Mouse (Mus musculus): ENCODE data around the gene Vps51. TPM values are rescaled to one million over a fixed set of nuclear protein-coding genes. Genes with fewer than 3 reads are reported as not detected.

Vps51 gene
- polyA plus RNA-seq (2014; fragmentation: Nextera tagmentation; extraction: Ambion mirVana): 63.9 and 65.0 TPM in 2 replicates

- peak within 1 kb of the TSS; percentile 80 for H3K4me3 ChIP-seq (ENCODE audit: low read depth, low read length)
- H3K4me1 ChIP-seq (replicated peaks; ENCODE audit: control insufficient read depth, insufficient read depth, low read length): peaks cover 8% of the 10 kb centered on the region
- peak within 1 kb of the TSS; percentile 97 for H3K4me2 ChIP-seq (ENCODE audit: low read length)
- ATAC-seq (replicated peaks; ENCODE audit: low FRiP score, low TSS enrichment, low read depth) (peak; percentile 82), DNase-seq (ENCODE audit: low spot score) (peak; percentile 94)
- H3K9ac ChIP-seq (ENCODE audit: low read length): peak within 1 kb of the TSS; percentile 72
- H3K27me3 ChIP-seq (replicated peaks; ENCODE audit: control insufficient read depth, insufficient read depth, low read length): no peaks in the 10 kb centered on the region
- H3K9me3 ChIP-seq (ENCODE audit: control insufficient read depth, low read length): no peaks in the 10 kb centered on the region
- peaks cover 49% of the 10 kb centered on the region for H3K36me3 ChIP-seq (ENCODE audit: control insufficient read depth, insufficient read depth, low read length)
- H3K27ac ChIP-seq (ENCODE audit: low read depth): peak within 1 kb of the TSS; percentile 81
- 1% methylated on average over 33 of the region's 33 CpGs for WGBS
Observed at GRCm38 (mm10) chr19:6076564-6077393, at the start of gene Vps51. TSS of gene Vps51 (minus strand) at chr19:6077231.

GRCm38 (mm10) chr19:6126289-6126688, 49.3 kb upstream of the Vps51 start:
- H3K36me3 ChIP-seq (ENCODE audit: control insufficient read depth, insufficient read depth, low read length): peaks cover under 1% of the 10 kb centered on the region; the same call in 1 of the 2 replicates
- no peak for DNase-seq (ENCODE audit: low spot score)
- H3K9ac ChIP-seq (ENCODE audit: low read length): no peak overlapping the region
- no peak for ATAC-seq (replicated peaks; ENCODE audit: low FRiP score, low TSS enrichment, low read depth)
- no peaks in the 10 kb centered on the region for H3K9me3 ChIP-seq (ENCODE audit: control insufficient read depth, low read length)
- 30% methylated on average over 4 of the region's 4 CpGs for WGBS
- peaks cover 2% of the 10 kb centered on the region; the same call in 1 of the 2 replicates for H3K4me1 ChIP-seq (replicated peaks; ENCODE audit: control insufficient read depth, insufficient read depth, low read length)
- H3K27ac ChIP-seq (ENCODE audit: low read depth): no peak overlapping the region
- H3K4me3 ChIP-seq (ENCODE audit: low read depth, low read length): no peak overlapping the region
- H3K4me2 ChIP-seq (ENCODE audit: low read length): no peak overlapping the region
- no peaks in the 10 kb centered on the region for H3K27me3 ChIP-seq (replicated peaks; ENCODE audit: control insufficient read depth, insufficient read depth, low read length)

- H3K36me3 ChIP-seq (ENCODE audit: control insufficient read depth, insufficient read depth, low read length): peaks cover 4% of the 10 kb centered on the region; the same call in 1 of the 2 replicates
Observed at GRCm38 (mm10) chr19:6124898-6125297, 47.9 kb upstream of the Vps51 start.

GRCm38 (mm10) chr19:6123330-6123729, 46.3 kb upstream of the Vps51 start:
- no peak for ATAC-seq (replicated peaks; ENCODE audit: low FRiP score, low TSS enrichment, low read depth)
- peak overlapping the region; percentile 9; the same call in 1 of the 2 replicates for H3K27ac ChIP-seq (ENCODE audit: low read depth)
- no peaks in the 10 kb centered on the region for H3K27me3 ChIP-seq (replicated peaks; ENCODE audit: control insufficient read depth, insufficient read depth, low read length)
- H3K9me3 ChIP-seq (ENCODE audit: control insufficient read depth, low read length): no peaks in the 10 kb centered on the region
- 57% methylated on average over 8 of the region's 8 CpGs for WGBS
- no peak for DNase-seq (ENCODE audit: low spot score)
- H3K36me3 ChIP-seq (ENCODE audit: control insufficient read depth, insufficient read depth, low read length): peaks cover 4% of the 10 kb centered on the region; the same call in 1 of the 2 replicates
- H3K4me1 ChIP-seq (replicated peaks; ENCODE audit: control insufficient read depth, insufficient read depth, low read length): peaks cover 6% of the 10 kb centered on the region; the same call in 1 of the 2 replicates
- H3K4me2 ChIP-seq (ENCODE audit: low read length): no peak overlapping the region
- H3K9ac ChIP-seq (ENCODE audit: low read length): no peak overlapping the region
- no peak overlapping the region for H3K4me3 ChIP-seq (ENCODE audit: low read depth, low read length)

More at GRCm38 (mm10) chr19:6124898-6125297, 47.9 kb upstream of the Vps51 start:
- H3K4me1 ChIP-seq (replicated peaks; ENCODE audit: control insufficient read depth, insufficient read depth, low read length): peaks cover 2% of the 10 kb centered on the region; the same call in 1 of the 2 replicates
- ATAC-seq (replicated peaks; ENCODE audit: low FRiP score, low TSS enrichment, low read depth): no peak
- H3K4me2 ChIP-seq (ENCODE audit: low read length): no peak overlapping the region
- no peak overlapping the region for H3K9ac ChIP-seq (ENCODE audit: low read length)
- 81% methylated on average over 2 of the region's 2 CpGs for whole genome bisulfite sequencing
- H3K4me3 ChIP-seq (ENCODE audit: low read depth, low read length): no peak overlapping the region
- no peak for DNase-seq (ENCODE audit: low spot score)
- H3K9me3 ChIP-seq (ENCODE audit: control insufficient read depth, low read length): no peaks in the 10 kb centered on the region
- H3K27ac ChIP-seq (ENCODE audit: low read depth): no peak overlapping the region
- no peaks in the 10 kb centered on the region for H3K27me3 ChIP-seq (replicated peaks; ENCODE audit: control insufficient read depth, insufficient read depth, low read length)

GRCm38 (mm10) chr19:6121761-6122160, 44.7 kb upstream of the Vps51 start:
- H3K27me3 ChIP-seq (replicated peaks; ENCODE audit: control insufficient read depth, insufficient read depth, low read length): no peaks in the 10 kb centered on the region
- peak; percentile 12 for ATAC-seq (replicated peaks; ENCODE audit: low FRiP score, low TSS enrichment, low read depth)
- H3K36me3 ChIP-seq (ENCODE audit: control insufficient read depth, insufficient read depth, low read length): peaks cover 4% of the 10 kb centered on the region; the same call in 1 of the 2 replicates
- no peak overlapping the region for H3K27ac ChIP-seq (ENCODE audit: low read depth)
- peak overlapping the region; percentile 22; the same call in 1 of the 2 replicates for H3K4me2 ChIP-seq (ENCODE audit: low read length)
- H3K4me1 ChIP-seq (replicated peaks; ENCODE audit: control insufficient read depth, insufficient read depth, low read length): peaks cover 11% of the 10 kb centered on the region; the same call in 1 of the 2 replicates
- 31% methylated on average over 16 of the region's 19 CpGs for WGBS
- H3K4me3 ChIP-seq (ENCODE audit: low read depth, low read length): 0 out of 2 replicates have a peak overlapping the region, but pooled peaks have one; percentile 8
- DNase-seq (ENCODE audit: low spot score): peak; percentile 65
- no peaks in the 10 kb centered on the region for H3K9me3 ChIP-seq (ENCODE audit: control insufficient read depth, low read length)
- H3K9ac ChIP-seq (ENCODE audit: low read length): peak overlapping the region; percentile 27; the same call in 1 of the 2 replicates

- under 1% methylated on average over 8 of the region's 8 CpGs for WGBS
- Histone ChIP-seq H3K4me1 (replicated peaks; ENCODE audit: control insufficient read depth, insufficient read depth, low read length) (peaks cover 12% of the 10 kb centered on the region; the same call in 1 of the 2 replicates), H3K27ac (ENCODE audit: low read depth) (peak overlapping the region; percentile 95), H3K27me3 (replicated peaks; ENCODE audit: control insufficient read depth, insufficient read depth, low read length) (no peaks in the 10 kb centered on the region), H3K4me2 (ENCODE audit: low read length) (peak overlapping the region; percentile 76), H3K36me3 (ENCODE audit: control insufficient read depth, insufficient read depth, low read length) (peaks cover 31% of the 10 kb centered on the region), H3K9ac (ENCODE audit: low read length) (peak overlapping the region; percentile 83), H3K9me3 (ENCODE audit: control insufficient read depth, low read length) (no peaks in the 10 kb centered on the region), H3K4me3 (ENCODE audit: low read depth, low read length) (peak overlapping the region; percentile 89)
- DNase-seq (ENCODE audit: low spot score): no peak
- peak; percentile 44 for ATAC-seq (replicated peaks; ENCODE audit: low FRiP score, low TSS enrichment, low read depth)
Observed at GRCm38 (mm10) chr19:6118677-6119185, 41.7 kb upstream of the Vps51 start.

GRCm38 (mm10) chr19:6117986-6118676, 41.1 kb upstream of the Vps51 start, which contains the start of gene Sac3d1:
TSS of gene Sac3d1 (minus strand) at chr19:6118650.
- WGBS: under 1% methylated on average over 70 of the region's 77 CpGs
- H3K27me3 ChIP-seq (replicated peaks; ENCODE audit: control insufficient read depth, insufficient read depth, low read length): no peaks in the 10 kb centered on the region
- H3K27ac ChIP-seq (ENCODE audit: low read depth): peak within 1 kb of the TSS; percentile 95
- H3K36me3 ChIP-seq (ENCODE audit: control insufficient read depth, insufficient read depth, low read length): peaks cover 34% of the 10 kb centered on the region
- peak within 1 kb of the TSS; percentile 76 for H3K4me2 ChIP-seq (ENCODE audit: low read length)
- DNase-seq (ENCODE audit: low spot score): peak; percentile 90
- H3K4me1 ChIP-seq (replicated peaks; ENCODE audit: control insufficient read depth, insufficient read depth, low read length): peaks cover 12% of the 10 kb centered on the region; the same call in 1 of the 2 replicates
- ATAC-seq (replicated peaks; ENCODE audit: low FRiP score, low TSS enrichment, low read depth): peak; percentile 85
- peak within 1 kb of the TSS; percentile 89 for H3K4me3 ChIP-seq (ENCODE audit: low read depth, low read length)
- no peaks in the 10 kb centered on the region for H3K9me3 ChIP-seq (ENCODE audit: control insufficient read depth, low read length)
- peak within 1 kb of the TSS; percentile 83 for H3K9ac ChIP-seq (ENCODE audit: low read length)
